ENCODE assay signal across 18 mouse cellular contexts in the genomic region with DNA sequence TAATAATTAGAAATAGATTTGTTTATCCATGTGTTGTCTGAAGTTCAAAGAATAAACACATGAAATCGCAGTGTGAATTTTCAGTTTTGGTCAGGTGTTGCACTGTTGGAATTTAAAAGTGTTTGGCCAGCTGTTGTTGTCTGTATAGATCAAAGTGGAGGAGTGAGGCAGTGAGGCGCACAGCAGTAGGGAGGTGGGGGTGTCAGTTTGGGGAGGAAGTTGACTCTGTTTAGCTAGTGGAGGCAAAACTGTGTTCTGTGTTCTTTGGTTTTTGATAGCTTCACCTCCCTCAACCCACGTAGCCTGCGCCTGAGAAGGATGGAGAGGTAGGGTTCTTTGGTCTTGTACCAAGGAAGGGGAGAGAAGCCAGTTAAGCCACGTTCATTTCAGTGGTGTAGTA. TPM values are rescaled to one million over a fixed set of nuclear protein-coding genes. Genes with fewer than 3 reads are reported as not detected.
A peak's percentile ranks its signal among the peaks of the same experiment; 100 is the strongest.
DNase-seq lines count a peak whose midpoint lies in the region; ATAC-seq and TF ChIP-seq lines count a peak whose summit lies in the region.
"Had no signal": no experiment of that assay in that cellular context is flagged by ENCODE, and none has a peak within 500 bp of the region (broad histone marks: within the 10 kb centered on the region; RNA-seq: fewer than 3 reads in every experiment).

No protein-coding gene starts in this region.

- no peaks in the 10 kb centered on the region for H3K27me3 ChIP-seq in hindbrain, postnatal 0 days (ENCODE audit: insufficient read depth, low read length)
- H3K27me3 ChIP-seq: forebrain, embryonic 15.5 days; liver, embryonic 13.5 days; megakaryocyte, embryonic 14.5 days; Patski had no signal

- H3K4me3 ChIP-seq in bone marrow, adult 2 months (replicated peaks; ENCODE audit: control insufficient read depth, low read depth, low read length), result no peak overlapping the region
- H3K4me3 ChIP-seq in hindbrain, postnatal 0 days (ENCODE audit: low read length), result no peak overlapping the region
- H3K4me3 ChIP-seq: erythroblast, embryonic 14.5 days; forebrain, embryonic 15.5 days; gastrocnemius, adult 2 months; liver, embryonic 13.5 days; megakaryocyte, embryonic 14.5 days had no signal

- peak overlapping the region; percentile 52; the same call in 1 of the 2 replicates for H3K27ac ChIP-seq in bone marrow, adult 2 months (ENCODE audit: control insufficient read depth, insufficient read depth, low read depth, low read length, poor library complexity)
- no peak overlapping the region for H3K27ac ChIP-seq in hindbrain, postnatal 0 days
- H3K27ac ChIP-seq: forebrain, embryonic 15.5 days; hindbrain, embryonic 14.5 days; liver, embryonic 13.5 days had no signal

- no peak for TF ChIP-seq POLR2A in bone marrow, adult 2 months (IDR thresholded peaks at IDR 0.05; ENCODE audit: borderline replicate concordance, control insufficient read depth, low read depth, low read length)

- WGBS in bone marrow, adult 2 months, result 73% methylated on average over 5 of the region's 5 CpGs
- 82% methylated on average over 5 of the region's 5 CpGs for WGBS in hindbrain, postnatal 0 days

- no peak for ATAC-seq in hindbrain, postnatal 0 days
- ATAC-seq: forebrain, embryonic 15.5 days; Patski had no signal

- H3K36me3 ChIP-seq in hindbrain, postnatal 0 days (ENCODE audit: insufficient read depth, low read length), result peaks cover 3% of the 10 kb centered on the region; the same call in 1 of the 2 replicates
- H3K36me3 ChIP-seq: forebrain, embryonic 15.5 days had no signal

- H3K9ac ChIP-seq in hindbrain, postnatal 0 days (replicated peaks; ENCODE audit: low read length), result no peak overlapping the region
- H3K9ac ChIP-seq: forebrain, embryonic 15.5 days; hindbrain, embryonic 14.5 days; liver, embryonic 13.5 days had no signal

- peak; percentile 78 for DNase-seq in heart, adult 11 months
- no peak for DNase-seq in heart, postnatal 4 days
- peak; percentile 86 for DNase-seq in A20 (ENCODE audit: low read depth, low spot score)
- peak; percentile 21 to 57 for DNase-seq in thymus, adult 18-20 months
- no peak for DNase-seq in hindbrain, postnatal 0 days (ENCODE audit: low spot score)
- DNase-seq in gastrocnemius, postnatal 25 days, result no peak
- DNase-seq in left cerebral cortex, adult 8-10 months (ENCODE audit: low spot score in 2 of 2), result no peak
- DNase-seq: cerebellum, postnatal 36 days; gastrocnemius, adult 2 months; heart, postnatal 14 days; kidney, adult 2 months; liver, embryonic 13.5 days had no signal

- no peaks in the 10 kb centered on the region for H3K9me3 ChIP-seq in hindbrain, postnatal 0 days (ENCODE audit: low read length)
- H3K9me3 ChIP-seq: forebrain, embryonic 15.5 days; liver, embryonic 13.5 days; megakaryocyte, embryonic 14.5 days had no signal

- TF ChIP-seq CTCF in bone marrow, adult 2 months (IDR thresholded peaks at IDR 0.05; ENCODE audit: control insufficient read depth, insufficient read depth, low read length), result no peak
- no peak for TF ChIP-seq CTCF in hindbrain, postnatal 0 days (IDR thresholded peaks at IDR 0.05; ENCODE audit: low read depth)

- no peak overlapping the region for H3K4me2 ChIP-seq in hindbrain, postnatal 0 days (ENCODE audit: low read depth, low read length)
- H3K4me2 ChIP-seq: forebrain, embryonic 15.5 days; hindbrain, embryonic 14.5 days; liver, embryonic 13.5 days had no signal

- H3K4me1 ChIP-seq in bone marrow, adult 2 months (ENCODE audit: control insufficient read depth, insufficient read depth, low read length), result no peaks in the 10 kb centered on the region
- no peaks in the 10 kb centered on the region for H3K4me1 ChIP-seq in hindbrain, postnatal 0 days (ENCODE audit: insufficient read depth, low read length)
- H3K4me1 ChIP-seq: liver, embryonic 13.5 days; megakaryocyte, embryonic 14.5 days had no signal

RNA-seq across cellular contexts. Expression of a gene that starts 28.3 kb away (rescaled TPM):
- 10 to 100 TPM; 30.7 to 31.0 TPM for total RNA-seq in heart, postnatal 4 days (2021)
- polyA plus RNA-seq in bone marrow, adult 2 months (2011; ENCODE audit: insufficient read depth, insufficient read length, low replicate concordance, missing spikeins), result 8.0 and 22.5 TPM in 2 replicates
- total RNA-seq in hindbrain, postnatal 0 days (2014; rRNA removed), result 14.9 and 15.8 TPM in 2 replicates
- 2.6 and 3.3 TPM in 2 replicates for polyA plus RNA-seq in hindbrain, postnatal 0 days (2015; fragmentation: Nextera tagmentation; extraction: Ambion mirVana)
- 10 to 100 TPM in 1 of 2 experiments, 1 to 10 TPM in 1; 8.9 to 10.6 TPM for total RNA-seq in gastrocnemius, postnatal 25 days (2021)
- 10 to 100 TPM; 20.3 to 21.7 (median 20.9) TPM for total RNA-seq in left cerebral cortex, adult 8-10 months (2022)

Comparison
In these comparisons a context has a peak if more than half of its experiments do, and no peak if none do; other contexts are left out.
1. DNase-seq: peak in heart, adult 11 months (single experiment), A20 (single experiment) and thymus, adult 18-20 months (2 of 2); none in heart, postnatal 4 days (single experiment), hindbrain, postnatal 0 days (single experiment), gastrocnemius, postnatal 25 days (single experiment) and left cerebral cortex, adult 8-10 months (0 of 2).